Mouse (Mus musculus): ENCODE data around the gene Atp5j. TPM values are rescaled to one million over a fixed set of nuclear protein-coding genes. Genes with fewer than 3 reads are reported as not detected.

The Atp5j gene
- 506 TPM for polyA plus RNA-seq (2017; shearing (Covaris generic))

DNA sequence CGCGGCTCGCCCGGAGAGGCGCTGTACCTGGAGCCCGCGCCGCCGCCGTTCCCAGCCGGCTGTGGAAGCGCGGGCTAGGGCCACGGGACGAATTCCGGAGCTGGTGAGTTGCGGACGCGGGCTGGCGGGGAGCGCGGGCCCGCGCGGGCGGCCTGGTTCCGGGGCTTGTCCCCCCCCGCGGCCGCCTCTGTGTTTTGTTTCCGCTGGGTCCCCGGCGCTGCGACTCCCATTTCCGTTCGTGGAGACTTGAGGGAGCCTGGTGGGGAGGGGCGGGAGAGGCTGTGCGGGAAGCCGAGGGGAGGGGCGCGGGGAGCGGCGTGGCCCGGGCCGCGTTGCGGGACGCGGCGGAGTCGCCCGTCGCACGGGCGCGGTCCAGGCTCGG is at the start of gene Atp5j:
Atp5j (minus strand) TSS at position 185 of the 382 bp plus-strand sequence.

DNA sequence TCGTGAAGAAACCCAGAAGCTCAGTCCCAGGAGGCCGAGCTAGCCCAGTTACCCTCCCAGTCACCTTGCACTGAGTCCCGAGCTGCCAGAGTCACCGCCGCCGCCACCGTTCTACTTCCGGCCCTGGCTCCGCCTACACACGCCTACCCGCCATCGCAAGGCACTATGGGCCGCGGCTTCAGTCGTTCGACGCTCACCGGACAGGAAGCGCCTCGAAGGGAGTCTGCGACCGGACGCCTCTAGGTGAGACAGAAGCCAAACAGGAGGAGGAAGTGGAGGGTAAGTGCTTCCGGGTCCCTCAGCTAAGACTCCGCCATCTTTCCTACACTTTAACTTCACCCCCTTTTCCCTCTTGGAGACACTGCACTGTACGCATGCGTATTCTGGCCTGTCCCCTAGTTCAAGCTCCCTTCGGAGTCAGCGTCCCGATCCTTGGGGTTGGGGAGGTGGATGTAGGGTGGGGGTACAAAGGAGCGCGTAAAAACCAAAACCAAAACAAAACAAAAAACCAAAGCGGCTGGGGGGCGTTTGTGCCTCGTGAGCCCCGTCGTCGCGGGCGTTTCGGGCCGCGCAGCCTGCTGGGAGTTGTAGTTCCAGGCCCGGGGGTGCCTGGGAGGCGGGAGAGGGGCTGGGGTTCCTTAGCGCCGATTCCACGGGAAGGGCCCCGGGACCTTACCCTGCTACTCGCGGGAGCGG is 532 bp downstream of the Atp5j start, which contains the start of gene Gabpa:
Gabpa (plus strand) TSS at position 181 of the 696 bp plus-strand sequence.

Other genes starting within 250 kb of the Atp5j start
- gene Mrpl39, start 99.9 kb downstream of the Atp5j start, polyA plus RNA-seq (2017; shearing (Covaris generic)): 46.2 TPM
- gene Jam2, start 61.5 kb downstream of the Atp5j start, polyA plus RNA-seq (2017; shearing (Covaris generic)): 0.24 TPM
- 54.9 TPM for gene Gabpa, start 700 bp downstream of the Atp5j start, polyA plus RNA-seq (2017; shearing (Covaris generic))

Measured in inflammation-experienced regulatory T-cells, adult 16 weeks (primary cell).